Mouse (Mus musculus): Measurements from ENCODE around the gene Olfr112. TPM values are rescaled to one million over a fixed set of nuclear protein-coding genes. Genes with fewer than 3 reads are reported as not detected.
"Not testable (repeated sequence)": the region's sequence is repeated elsewhere in the genome, so short reads cannot be mapped to it uniquely, and the experiment has no call there.

Gene Olfr112
- polyA plus RNA-seq, 2 experiments, result not detected

- H3K27ac ChIP-seq (replicated peaks; ENCODE audit: low read depth, low read length), result no peak overlapping the region
- 83% methylated on average over 4 of the region's 4 CpGs for WGBS
- H3K36me3 ChIP-seq (ENCODE audit: control insufficient read depth, insufficient read depth, low read length), result no peaks in the 10 kb centered on the region
- no peak for ATAC-seq (ENCODE audit: low FRiP score, low read depth)
- H3K4me2 ChIP-seq (replicated peaks; ENCODE audit: low read depth, low read length, severe bottlenecking), result no peak overlapping the region
- TF ChIP-seq POLR2A (IDR thresholded peaks at IDR 0.05; ENCODE audit: borderline replicate concordance, extremely low read depth, insufficient read depth, insufficient read length), result no peak
- H3K4me1 ChIP-seq (ENCODE audit: control insufficient read depth, insufficient read depth, low read length), result no peaks in the 10 kb centered on the region
- H3K9ac ChIP-seq (ENCODE audit: low read depth, low read length, severe bottlenecking), result no peak overlapping the region
- H3K4me3 ChIP-seq (replicated peaks; ENCODE audit: low read length), result no peak overlapping the region
- no peaks in the 10 kb centered on the region for H3K27me3 ChIP-seq (ENCODE audit: control insufficient read depth, insufficient read depth, low read length)
- DNase-seq (ENCODE audit: low spot score), result no peak
- no peaks in the 10 kb centered on the region for H3K9me3 ChIP-seq (ENCODE audit: control insufficient read depth, low read length)
These were observed 27.7 kb downstream of the Olfr112 start for GRCm38 (mm10) chr17:37541454-37542119.

GRCm38 (mm10) chr17:37538416-37538815 lies 30.8 kb downstream of the Olfr112 start:
- not testable (repeated sequence) for DNase-seq (ENCODE audit: low spot score); H3K4me1 ChIP-seq (ENCODE audit: control insufficient read depth, insufficient read depth, low read length); H3K36me3 ChIP-seq (ENCODE audit: control insufficient read depth, insufficient read depth, low read length); H3K27ac ChIP-seq (replicated peaks; ENCODE audit: low read depth, low read length); H3K27me3 ChIP-seq (ENCODE audit: control insufficient read depth, insufficient read depth, low read length); H3K9me3 ChIP-seq (ENCODE audit: control insufficient read depth, low read length); H3K4me2 ChIP-seq (replicated peaks; ENCODE audit: low read depth, low read length, severe bottlenecking); H3K4me3 ChIP-seq (replicated peaks; ENCODE audit: low read length); ATAC-seq (ENCODE audit: low FRiP score, low read depth); H3K9ac ChIP-seq (ENCODE audit: low read depth, low read length, severe bottlenecking)
- 50% methylated on average over 1 of the region's 1 CpGs for WGBS

GRCm38 (mm10) chr17:37535173-37535572 lies 34.1 kb downstream of the Olfr112 start:
- no peaks in the 10 kb centered on the region for H3K36me3 ChIP-seq (ENCODE audit: control insufficient read depth, insufficient read depth, low read length)
- TF ChIP-seq POLR2A (IDR thresholded peaks at IDR 0.05; ENCODE audit: borderline replicate concordance, extremely low read depth, insufficient read depth, insufficient read length), result no peak
- ATAC-seq (ENCODE audit: low FRiP score, low read depth) (no peak), DNase-seq (ENCODE audit: low spot score) (no peak)
- H3K4me2 ChIP-seq (replicated peaks; ENCODE audit: low read depth, low read length, severe bottlenecking), result no peak overlapping the region
- no peaks in the 10 kb centered on the region for H3K4me1 ChIP-seq (ENCODE audit: control insufficient read depth, insufficient read depth, low read length)
- H3K4me3 ChIP-seq (replicated peaks; ENCODE audit: low read length), result no peak overlapping the region
- no peaks in the 10 kb centered on the region for H3K9me3 ChIP-seq (ENCODE audit: control insufficient read depth, low read length)
- H3K9ac ChIP-seq (ENCODE audit: low read depth, low read length, severe bottlenecking), result no peak overlapping the region
- no peak overlapping the region for H3K27ac ChIP-seq (replicated peaks; ENCODE audit: low read depth, low read length)
- H3K27me3 ChIP-seq (ENCODE audit: control insufficient read depth, insufficient read depth, low read length), result no peaks in the 10 kb centered on the region

- not testable (repeated sequence) for H3K4me1 ChIP-seq (ENCODE audit: control insufficient read depth, insufficient read depth, low read length); H3K4me2 ChIP-seq (replicated peaks; ENCODE audit: low read depth, low read length, severe bottlenecking); DNase-seq (ENCODE audit: low spot score); H3K27ac ChIP-seq (replicated peaks; ENCODE audit: low read depth, low read length); H3K9me3 ChIP-seq (ENCODE audit: control insufficient read depth, low read length); H3K9ac ChIP-seq (ENCODE audit: low read depth, low read length, severe bottlenecking); H3K36me3 ChIP-seq (ENCODE audit: control insufficient read depth, insufficient read depth, low read length); ATAC-seq (ENCODE audit: low FRiP score, low read depth); H3K4me3 ChIP-seq (replicated peaks; ENCODE audit: low read length); H3K27me3 ChIP-seq (ENCODE audit: control insufficient read depth, insufficient read depth, low read length)
- WGBS, result 69% methylated on average over 1 of the region's 1 CpGs
These were observed 43.8 kb downstream of the Olfr112 start for GRCm38 (mm10) chr17:37525427-37525826.

- not testable (repeated sequence) for ATAC-seq (ENCODE audit: low FRiP score, low read depth); H3K4me3 ChIP-seq (replicated peaks; ENCODE audit: low read length); H3K9ac ChIP-seq (ENCODE audit: low read depth, low read length, severe bottlenecking); H3K9me3 ChIP-seq (ENCODE audit: control insufficient read depth, low read length); H3K27me3 ChIP-seq (ENCODE audit: control insufficient read depth, insufficient read depth, low read length); H3K4me2 ChIP-seq (replicated peaks; ENCODE audit: low read depth, low read length, severe bottlenecking); H3K36me3 ChIP-seq (ENCODE audit: control insufficient read depth, insufficient read depth, low read length); H3K27ac ChIP-seq (replicated peaks; ENCODE audit: low read depth, low read length); DNase-seq (ENCODE audit: low spot score); H3K4me1 ChIP-seq (ENCODE audit: control insufficient read depth, insufficient read depth, low read length)
These were observed 44.6 kb downstream of the Olfr112 start for GRCm38 (mm10) chr17:37524612-37525011.

Other genes with a start within 250 kb of the Olfr112 start
- gene Olfr103, start 229.8 kb downstream of the Olfr112 start, polyA plus RNA-seq (2012; rRNA removed), result not detected in 2 replicates
- gene Olfr103, start 229.8 kb downstream of the Olfr112 start, polyA plus RNA-seq (2014; fragmentation: Nextera tagmentation; extraction: Ambion mirVana), result not detected in 2 replicates
- gene Olfr104-ps, start 209.9 kb downstream of the Olfr112 start, polyA plus RNA-seq (2012; rRNA removed), result not detected in 2 replicates
- not detected in 2 replicates for gene Olfr104-ps, start 209.9 kb downstream of the Olfr112 start, polyA plus RNA-seq (2014; fragmentation: Nextera tagmentation; extraction: Ambion mirVana)
- not detected in 2 replicates for gene Olfr105-ps, start 190.4 kb downstream of the Olfr112 start, polyA plus RNA-seq (2012; rRNA removed)
- gene Olfr105-ps, start 190.4 kb downstream of the Olfr112 start, polyA plus RNA-seq (2014; fragmentation: Nextera tagmentation; extraction: Ambion mirVana), result not detected in 2 replicates
- gene Olfr106-ps, start 179.1 kb downstream of the Olfr112 start, polyA plus RNA-seq (2012; rRNA removed), result not detected in 2 replicates
- not detected in 2 replicates for gene Olfr106-ps, start 179.1 kb downstream of the Olfr112 start, polyA plus RNA-seq (2014; fragmentation: Nextera tagmentation; extraction: Ambion mirVana)
- not detected in 2 replicates for gene Olfr107, start 170.2 kb downstream of the Olfr112 start, polyA plus RNA-seq (2012; rRNA removed)
- gene Olfr107, start 170.2 kb downstream of the Olfr112 start, polyA plus RNA-seq (2014; fragmentation: Nextera tagmentation; extraction: Ambion mirVana), result not detected in 2 replicates
- gene Olfr108, start 124.0 kb downstream of the Olfr112 start, polyA plus RNA-seq (2012; rRNA removed), result not detected in 2 replicates
- not detected in 2 replicates for gene Olfr108, start 124.0 kb downstream of the Olfr112 start, polyA plus RNA-seq (2014; fragmentation: Nextera tagmentation; extraction: Ambion mirVana)
- not detected in 2 replicates for gene Olfr109, start 110.5 kb downstream of the Olfr112 start, polyA plus RNA-seq (2012; rRNA removed)
- not detected in 2 replicates for gene Olfr109, start 110.5 kb downstream of the Olfr112 start, polyA plus RNA-seq (2014; fragmentation: Nextera tagmentation; extraction: Ambion mirVana)
- gene H2-M2, start 85.9 kb downstream of the Olfr112 start, polyA plus RNA-seq (2012; rRNA removed), result 0.06 and 0.13 TPM in 2 replicates
- 0.21 TPM in 1 of 2 replicates, not detected in the other for gene H2-M2, start 85.9 kb downstream of the Olfr112 start, polyA plus RNA-seq (2014; fragmentation: Nextera tagmentation; extraction: Ambion mirVana)
- not detected in 2 replicates for gene Olfr110, start 77.0 kb downstream of the Olfr112 start, polyA plus RNA-seq (2012; rRNA removed)
- not detected in 2 replicates for gene Olfr110, start 77.0 kb downstream of the Olfr112 start, polyA plus RNA-seq (2014; fragmentation: Nextera tagmentation; extraction: Ambion mirVana)
- 0.09 and 0.28 TPM in 2 replicates for gene Olfr111, start 61.4 kb downstream of the Olfr112 start, polyA plus RNA-seq (2012; rRNA removed)
- not detected in 2 replicates for gene Olfr111, start 61.4 kb downstream of the Olfr112 start, polyA plus RNA-seq (2014; fragmentation: Nextera tagmentation; extraction: Ambion mirVana)
- gene Olfr113, start 8.2 kb upstream of the Olfr112 start, polyA plus RNA-seq (2012; rRNA removed), result not detected in 2 replicates
- not detected in 2 replicates for gene Olfr113, start 8.2 kb upstream of the Olfr112 start, polyA plus RNA-seq (2014; fragmentation: Nextera tagmentation; extraction: Ambion mirVana)
- not detected in 2 replicates for gene Olfr114, start 23.3 kb upstream of the Olfr112 start, polyA plus RNA-seq (2012; rRNA removed)
- gene Olfr114, start 23.3 kb upstream of the Olfr112 start, polyA plus RNA-seq (2014; fragmentation: Nextera tagmentation; extraction: Ambion mirVana), result not detected in 2 replicates
- not detected in 2 replicates for gene Olfr115, start 57.7 kb upstream of the Olfr112 start, polyA plus RNA-seq (2012; rRNA removed)
- not detected in 2 replicates for gene Olfr115, start 57.7 kb upstream of the Olfr112 start, polyA plus RNA-seq (2014; fragmentation: Nextera tagmentation; extraction: Ambion mirVana)
- not detected in 2 replicates for gene Olfr116, start 57.7 kb upstream of the Olfr112 start, polyA plus RNA-seq (2012; rRNA removed)
- not detected in 2 replicates for gene Olfr116, start 57.7 kb upstream of the Olfr112 start, polyA plus RNA-seq (2014; fragmentation: Nextera tagmentation; extraction: Ambion mirVana)
- not detected in 2 replicates for gene Olfr117, start 94.3 kb upstream of the Olfr112 start, polyA plus RNA-seq (2012; rRNA removed)
- gene Olfr117, start 94.3 kb upstream of the Olfr112 start, polyA plus RNA-seq (2014; fragmentation: Nextera tagmentation; extraction: Ambion mirVana), result not detected in 2 replicates
- not detected in 2 replicates for gene Olfr118, start 97.5 kb upstream of the Olfr112 start, polyA plus RNA-seq (2012; rRNA removed)
- not detected in 2 replicates for gene Olfr118, start 97.5 kb upstream of the Olfr112 start, polyA plus RNA-seq (2014; fragmentation: Nextera tagmentation; extraction: Ambion mirVana)
- not detected in 2 replicates for gene Olfr119, start 127.1 kb upstream of the Olfr112 start, polyA plus RNA-seq (2012; rRNA removed)
- gene Olfr119, start 127.1 kb upstream of the Olfr112 start, polyA plus RNA-seq (2014; fragmentation: Nextera tagmentation; extraction: Ambion mirVana), result not detected in 2 replicates
- gene Olfr120, start 152.4 kb upstream of the Olfr112 start, polyA plus RNA-seq (2012; rRNA removed), result not detected in 2 replicates
- not detected in 2 replicates for gene Olfr120, start 152.4 kb upstream of the Olfr112 start, polyA plus RNA-seq (2014; fragmentation: Nextera tagmentation; extraction: Ambion mirVana)
- not detected in 2 replicates for gene Olfr121, start 179.4 kb upstream of the Olfr112 start, polyA plus RNA-seq (2012; rRNA removed)
- gene Olfr121, start 179.4 kb upstream of the Olfr112 start, polyA plus RNA-seq (2014; fragmentation: Nextera tagmentation; extraction: Ambion mirVana), result not detected in 2 replicates
- gene Olfr122, start 199.2 kb upstream of the Olfr112 start, polyA plus RNA-seq (2012; rRNA removed), result not detected in 2 replicates
- gene Olfr122, start 199.2 kb upstream of the Olfr112 start, polyA plus RNA-seq (2014; fragmentation: Nextera tagmentation; extraction: Ambion mirVana), result not detected in 2 replicates
- gene Olfr123, start 224.1 kb upstream of the Olfr112 start, polyA plus RNA-seq (2012; rRNA removed), result not detected in 2 replicates
- not detected in 2 replicates for gene Olfr123, start 224.1 kb upstream of the Olfr112 start, polyA plus RNA-seq (2014; fragmentation: Nextera tagmentation; extraction: Ambion mirVana)
- gene Olfr124, start 230.4 kb upstream of the Olfr112 start, polyA plus RNA-seq (2012; rRNA removed), result not detected in 2 replicates
- not detected in 2 replicates for gene Olfr124, start 230.4 kb upstream of the Olfr112 start, polyA plus RNA-seq (2014; fragmentation: Nextera tagmentation; extraction: Ambion mirVana)